Mouse (Mus musculus): ENCODE results near the gene Apobec4.
A peak's percentile ranks its signal among the peaks of the same experiment; 100 is the strongest.

Apobec4 gene

GRCm38 (mm10) chr1:152750312-152750965, at the start of gene Apobec4:
Apobec4 (plus strand) TSS chr1:152750551.
- DNase-seq (ENCODE audit: low spot score in 2 of 2) = no peak

GRCm38 (mm10) chr1:152701066-152701465, 49.3 kb upstream of the Apobec4 start:
- DNase-seq (ENCODE audit: low spot score in 2 of 2) = no peak

GRCm38 (mm10) chr1:152702920-152703319, 47.4 kb upstream of the Apobec4 start:
- peak in 1 of 2 experiments; percentile 25 for DNase-seq (ENCODE audit: low spot score in 2 of 2)

- no peak for DNase-seq (ENCODE audit: low spot score in 2 of 2)
Observed at GRCm38 (mm10) chr1:152703941-152704340, 46.4 kb upstream of the Apobec4 start.

DNA sequence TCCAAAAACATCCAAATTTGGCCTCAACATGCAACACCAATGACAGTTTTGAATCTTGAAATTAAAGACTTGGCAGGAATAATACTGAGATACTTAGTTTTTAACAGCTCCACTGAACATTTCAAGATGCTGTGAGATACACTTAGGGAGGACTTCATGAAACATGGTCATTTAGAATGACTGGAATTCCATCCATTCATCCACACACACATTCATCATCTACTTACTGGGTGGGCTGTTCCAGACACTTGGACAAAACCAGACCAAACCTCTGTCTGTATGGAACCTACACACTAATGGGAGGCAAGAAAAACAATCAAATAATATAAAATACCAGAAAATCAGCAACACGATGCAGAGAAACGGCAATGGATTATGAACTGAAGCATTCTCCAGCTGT, 42.8 kb upstream of the Apobec4 start:
- DNase-seq (ENCODE audit: low spot score in 2 of 2) = no peak

GRCm38 (mm10) chr1:152711037-152711436, 39.3 kb upstream of the Apobec4 start:
- DNase-seq (ENCODE audit: low spot score in 2 of 2) = no peak

- no peak for DNase-seq (ENCODE audit: low spot score in 2 of 2)
Observed at GRCm38 (mm10) chr1:152713924-152714323, 36.4 kb upstream of the Apobec4 start.

DNA sequence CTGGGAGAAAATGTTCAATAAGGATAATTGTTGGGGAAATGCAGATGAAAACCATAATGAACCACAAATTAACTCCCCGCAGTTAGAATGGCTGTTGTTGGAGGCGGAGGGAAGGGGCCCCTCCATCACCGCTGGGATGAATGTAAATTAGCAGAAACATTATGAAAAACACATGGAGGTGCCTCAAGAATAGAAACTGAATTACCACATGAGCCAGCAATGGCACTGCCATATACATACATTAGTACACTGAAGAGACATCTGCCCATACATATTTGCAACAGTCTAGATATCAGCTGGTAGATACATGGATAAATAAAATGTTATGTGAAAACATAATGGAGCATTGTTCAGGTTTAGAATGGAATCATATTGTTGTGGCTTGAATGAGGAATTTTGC, 35.9 kb upstream of the Apobec4 start:
- no peak for DNase-seq (ENCODE audit: low spot score in 2 of 2)

- no peak for DNase-seq (ENCODE audit: low spot score in 2 of 2)
Observed at GRCm38 (mm10) chr1:152717329-152717728, 33.0 kb upstream of the Apobec4 start.

- no peak for DNase-seq (ENCODE audit: low spot score in 2 of 2)
Observed at GRCm38 (mm10) chr1:152718200-152718599, 32.2 kb upstream of the Apobec4 start.

GRCm38 (mm10) chr1:152720969-152721368, 29.4 kb upstream of the Apobec4 start:
- DNase-seq (ENCODE audit: low spot score in 2 of 2) = no peak

DNA sequence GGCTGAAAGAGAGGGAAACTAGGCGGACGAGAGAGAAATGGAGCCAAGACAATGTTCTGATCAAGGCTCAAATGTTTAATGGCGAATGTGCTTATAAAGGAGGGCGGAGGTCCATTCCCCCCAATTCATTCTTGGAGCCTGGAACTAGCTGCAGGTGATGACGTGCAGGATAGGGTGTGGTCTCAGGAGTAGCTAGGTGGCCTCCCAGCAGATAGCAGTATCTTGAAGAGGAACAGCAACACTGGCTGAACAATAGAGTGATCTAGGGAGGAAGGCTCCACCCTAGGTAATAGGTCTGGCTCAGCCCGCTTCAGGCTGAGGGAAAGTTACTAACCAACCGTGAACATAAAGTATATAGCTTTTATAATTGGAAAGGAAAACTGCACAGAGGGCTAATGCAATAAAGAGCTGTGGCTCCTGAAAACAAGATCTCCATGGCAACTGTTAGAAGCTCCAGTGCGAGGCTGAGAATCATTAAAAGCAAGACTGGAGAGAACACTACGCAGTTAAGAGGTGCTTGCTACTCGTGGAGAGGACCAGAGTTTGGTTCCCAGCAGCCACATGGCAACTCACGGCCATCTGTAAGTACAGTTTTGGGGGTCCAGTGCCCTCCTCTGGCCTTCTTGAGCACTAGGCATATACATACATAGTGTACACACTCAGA, 28.7 kb upstream of the Apobec4 start:
- DNase-seq (ENCODE audit: low spot score in 2 of 2) = no peak

DNA sequence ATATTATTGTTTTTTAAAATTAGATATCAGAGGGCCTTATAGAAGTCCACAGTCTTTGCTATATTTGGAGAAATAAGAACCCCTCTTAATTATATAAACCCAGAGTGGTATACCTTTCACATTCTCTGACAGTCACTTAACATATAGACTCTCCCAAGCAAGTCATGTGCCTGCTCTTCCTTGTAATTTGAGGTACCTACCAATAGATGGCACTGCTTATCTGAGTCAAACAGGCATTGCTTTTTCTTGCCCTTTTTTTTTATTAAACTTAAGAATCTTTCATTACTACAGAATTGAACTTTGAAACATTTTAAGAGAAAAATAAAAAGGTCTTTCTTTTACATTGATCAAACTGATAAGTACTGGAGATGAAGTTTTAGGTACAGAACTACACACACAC, 26.1 kb upstream of the Apobec4 start:
- no peak for DNase-seq (ENCODE audit: low spot score in 2 of 2)

DNA sequence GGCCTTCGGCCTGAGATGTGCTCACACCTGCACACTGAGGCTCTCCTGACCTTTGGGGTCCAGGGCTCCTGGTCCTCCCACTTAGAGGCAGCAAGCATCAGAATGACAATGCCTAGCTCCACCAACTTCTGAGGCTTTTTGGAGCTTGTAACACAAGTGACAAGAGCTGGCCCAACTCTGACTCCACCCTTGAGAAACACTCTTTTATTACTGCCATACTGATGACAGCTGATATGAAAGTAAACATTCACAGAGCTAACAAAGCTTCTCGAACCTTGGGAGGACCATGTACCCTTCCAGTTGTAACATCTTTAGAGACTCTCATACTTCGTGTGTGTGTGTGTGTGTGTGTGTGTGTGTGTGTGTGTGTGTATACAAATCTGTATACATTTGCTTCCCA, 24.3 kb upstream of the Apobec4 start:
- DNase-seq (ENCODE audit: low spot score in 2 of 2) = no peak

GRCm38 (mm10) chr1:152727604-152728236, 22.6 kb upstream of the Apobec4 start:
- no peak for DNase-seq (ENCODE audit: low spot score in 2 of 2)

- no peak for DNase-seq (ENCODE audit: low spot score in 2 of 2)
Observed at GRCm38 (mm10) chr1:152738793-152739192, 11.6 kb upstream of the Apobec4 start.

GRCm38 (mm10) chr1:152739374-152739773, 11.0 kb upstream of the Apobec4 start:
- no peak for DNase-seq (ENCODE audit: low spot score in 2 of 2)

GRCm38 (mm10) chr1:152743095-152743826, 7.1 kb upstream of the Apobec4 start:
- DNase-seq (ENCODE audit: low spot score in 2 of 2) = no peak

- DNase-seq (ENCODE audit: low spot score in 2 of 2) = peak; percentile 61 to 80
Observed at GRCm38 (mm10) chr1:152746426-152746825, 3.9 kb upstream of the Apobec4 start.

DNA sequence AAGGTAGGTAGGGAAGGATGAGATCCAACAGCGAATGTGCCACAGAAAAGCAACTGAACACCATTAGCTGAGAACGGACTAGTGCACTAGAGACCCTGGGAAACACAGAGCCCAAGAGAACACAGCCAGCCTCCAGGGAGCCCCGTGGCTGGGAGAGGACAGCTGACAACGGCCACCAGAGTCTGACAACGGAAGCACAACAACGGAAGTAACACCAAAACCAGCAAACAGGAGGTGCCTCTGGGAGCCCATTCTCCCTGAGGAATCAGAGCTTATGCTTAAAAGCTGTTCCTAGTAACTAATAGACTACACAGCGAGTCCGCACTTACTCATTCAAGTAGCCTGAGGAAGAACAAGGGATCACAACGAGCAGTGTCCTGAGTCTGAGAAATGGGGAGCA, 1.1 kb upstream of the Apobec4 start:
- no peak for DNase-seq (ENCODE audit: low spot score in 2 of 2)

GRCm38 (mm10) chr1:152761791-152762190, 11.4 kb downstream of the Apobec4 start:
- DNase-seq (ENCODE audit: low spot score in 2 of 2) = no peak

- DNase-seq (ENCODE audit: low spot score in 2 of 2) = peak; percentile 96 to 97
Observed at GRCm38 (mm10) chr1:152766032-152766772, 15.9 kb downstream of the Apobec4 start, which contains the start of the genes Rgl1 and Arpc5. Rgl1 (minus strand) TSS chr1:152766351. Arpc5 (plus strand) TSS chr1:152766542.

Data from urinary bladder, postnatal 4 days (tissue).